Mouse (Mus musculus) forebrain, embryonic 14.5 days (tissue): ENCODE measurements around the gene Dync2li1. TPM values are rescaled to one million over a fixed set of nuclear protein-coding genes. Genes with fewer than 3 reads are reported as not detected.

ENCODE experiments used
- ATAC-seq: fragments of 200-750 bp; cut with Nextera tagmentation; 2 replicates; pipeline ENCODE4 v1.8.0; 2017; ENCODE audit warnings: mild to moderate bottlenecking, moderate library complexity
- DNase-seq: peaks from one replicate; pipeline ENCODE4 v3.0.0-alpha.2; 2015; ENCODE audit warnings: low spot score
- H3K27ac ChIP-seq: fragments of 300-500 bp; sonication (generic); 2 replicates; pipeline ENCODE4 v1.5.1; 2014; ENCODE audit warnings: low read depth, mild to moderate bottlenecking, control low read depth, low read length, moderate library complexity
- H3K27me3 ChIP-seq: fragments of 300-500 bp; sonication (generic); replicated peaks from 2 replicates; pipeline ENCODE4 v1.6.1; 2014; ENCODE audit warnings: low read length, control low read depth, mixed read lengths; ENCODE audit not compliant: control insufficient read depth, insufficient read depth
- H3K36me3 ChIP-seq: fragments of 300-500 bp; sonication (generic); 2 replicates; pipeline ENCODE4 v1.6.1; 2014; ENCODE audit warnings: low read length, control low read depth; ENCODE audit not compliant: control insufficient read depth, insufficient read depth
- H3K4me1 ChIP-seq: fragments of 300-500 bp; sonication (generic); 2 replicates; pipeline ENCODE4 v1.6.1; 2014; ENCODE audit warnings: antibody characterized with exemption, low read length, control low read depth; ENCODE audit not compliant: control insufficient read depth, insufficient read depth
- H3K4me2 ChIP-seq: fragments of 300-500 bp; sonication (generic); 2 replicates; pipeline ENCODE4 v1.6.1; 2014; ENCODE audit warnings: mild to moderate bottlenecking, control low read depth, low read length
- H3K4me3 ChIP-seq: fragments of 300-500 bp; sonication (generic); 2 replicates; pipeline ENCODE4 v1.5.1; 2014; ENCODE audit warnings: low read depth, low read length, control low read depth
- H3K9ac ChIP-seq: fragments of 300-500 bp; sonication (generic); 2 replicates; pipeline ENCODE4 v1.6.1; 2014; ENCODE audit warnings: mild to moderate bottlenecking, low read length, control low read depth, moderate library complexity
- H3K9me3 ChIP-seq: fragments of 300-500 bp; sonication (generic); replicated peaks from 2 replicates; pipeline ENCODE4 v1.6.1; 2016; ENCODE audit warnings: low read length, control low read depth, mixed read lengths; ENCODE audit not compliant: control insufficient read depth
- WGBS: fragments of 180-500 bp; shearing (Covaris S2); extraction: QIAGEN DNeasy Blood & Tissue Kit; methylation state at CpG from one replicate; pipeline ENCODE4 v1.1.7; 2014; 5-methylcytosine and 5-hydroxymethylcytosine counted together
- polyA plus RNA-seq: library from polyadenylated mRNA; unstranded; fragments of >200 nt; fragmentation: Nextera tagmentation; extraction: Ambion mirVana; gene quantifications from 2 replicates; pipeline ENCODE4 v1.2.1, GENCODE M21; 2014

The Dync2li1 gene
- polyA plus RNA-seq, 1 experiment from 2014 or later, result 43.3 TPM

DNA sequence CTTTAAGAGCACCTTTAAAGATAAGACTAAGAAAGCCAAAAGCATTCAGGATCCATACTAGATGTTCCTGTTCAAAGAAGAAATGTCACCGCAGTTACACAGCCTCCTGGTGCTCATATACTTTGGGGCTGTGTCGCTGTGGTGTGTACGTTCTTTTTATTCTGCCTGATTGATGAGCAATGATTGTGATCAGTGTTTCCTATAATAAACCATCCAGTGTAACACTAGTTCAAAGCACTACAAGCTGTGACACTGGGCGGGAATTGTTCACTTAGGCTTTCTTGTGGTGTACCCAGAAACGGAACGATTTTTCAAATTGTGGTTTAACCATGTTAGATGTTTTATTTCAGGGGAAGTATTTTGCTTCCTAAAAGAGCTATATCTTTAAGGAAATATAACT, 5.5 kb downstream of the Dync2li1 start:
- no peak overlapping the region for H3K9ac ChIP-seq
- H3K27me3 ChIP-seq, result no peaks in the 10 kb centered on the region
- 92% methylated on average over 6 of the region's 6 CpGs for WGBS
- 0 out of 2 replicates have a peak, but pooled peaks cover 2% of the 10 kb centered on the region for H3K36me3 ChIP-seq
- H3K27ac ChIP-seq, result no peak overlapping the region
- H3K4me1 ChIP-seq, result peaks cover 3% of the 10 kb centered on the region
- no peaks in the 10 kb centered on the region for H3K9me3 ChIP-seq
- DNase-seq, result no peak
- no peak overlapping the region for H3K4me3 ChIP-seq
- no peak for ATAC-seq
- H3K4me2 ChIP-seq, result no peak overlapping the region

DNA sequence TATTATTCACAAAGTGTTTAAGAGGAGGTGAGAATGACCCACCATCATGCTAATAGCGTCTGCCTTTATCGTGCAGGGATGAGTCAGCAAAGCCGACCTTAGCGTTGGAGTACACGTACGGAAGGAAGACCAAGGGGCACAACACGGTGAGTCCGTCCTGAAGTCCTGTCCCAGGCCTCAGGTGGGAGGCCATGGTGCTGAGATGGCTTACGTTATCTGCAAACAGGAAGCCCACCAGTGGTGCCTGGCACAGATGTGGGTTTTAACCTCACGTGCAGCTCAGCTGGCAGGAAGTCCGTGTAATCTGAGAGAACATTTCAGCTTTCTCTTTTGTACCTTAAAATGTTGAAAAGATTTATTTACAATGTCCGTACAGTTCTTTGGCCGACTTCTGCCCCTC, 7.1 kb downstream of the Dync2li1 start:
- H3K4me1 ChIP-seq, result no peaks in the 10 kb centered on the region
- H3K27ac ChIP-seq, result no peak overlapping the region
- no peak overlapping the region for H3K9ac ChIP-seq
- H3K36me3 ChIP-seq, result 0 out of 2 replicates have a peak, but pooled peaks cover 2% of the 10 kb centered on the region
- no peak for ATAC-seq
- no peaks in the 10 kb centered on the region for H3K9me3 ChIP-seq
- no peak overlapping the region for H3K4me3 ChIP-seq
- no peaks in the 10 kb centered on the region for H3K27me3 ChIP-seq
- no peak for DNase-seq
- 91% methylated on average over 13 of the region's 13 CpGs for WGBS
- H3K4me2 ChIP-seq, result no peak overlapping the region

DNA sequence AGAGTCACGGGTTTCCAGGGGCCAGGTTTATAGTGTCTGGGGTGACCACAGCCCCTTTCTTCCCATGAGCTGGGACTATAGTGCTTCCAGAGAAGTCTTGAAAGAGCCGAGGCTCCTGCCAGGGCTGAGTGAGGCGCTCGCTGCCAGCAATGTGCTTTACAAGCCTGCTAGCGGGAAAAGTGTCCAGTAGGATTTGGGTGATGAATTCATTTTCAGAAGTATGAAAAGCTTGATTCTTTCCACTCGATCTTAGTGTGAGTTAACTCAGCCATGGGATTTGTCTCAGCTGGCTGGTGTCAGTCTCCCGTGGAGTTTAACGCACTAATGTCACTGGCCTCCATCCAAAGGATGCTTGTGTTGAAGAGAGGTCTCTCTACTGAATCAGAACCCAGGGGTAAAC, 10.0 kb downstream of the Dync2li1 start:
- no peaks in the 10 kb centered on the region for H3K4me1 ChIP-seq
- no peak overlapping the region for H3K27ac ChIP-seq
- no peaks in the 10 kb centered on the region for H3K9me3 ChIP-seq
- 0 out of 2 replicates have a peak, but pooled peaks cover 2% of the 10 kb centered on the region for H3K36me3 ChIP-seq
- ATAC-seq (no peak), DNase-seq (no peak)
- no peaks in the 10 kb centered on the region for H3K27me3 ChIP-seq
- no peak overlapping the region for H3K9ac ChIP-seq
- 60% methylated on average over 8 of the region's 8 CpGs for WGBS
- H3K4me2 ChIP-seq, result no peak overlapping the region
- no peak overlapping the region for H3K4me3 ChIP-seq

DNA sequence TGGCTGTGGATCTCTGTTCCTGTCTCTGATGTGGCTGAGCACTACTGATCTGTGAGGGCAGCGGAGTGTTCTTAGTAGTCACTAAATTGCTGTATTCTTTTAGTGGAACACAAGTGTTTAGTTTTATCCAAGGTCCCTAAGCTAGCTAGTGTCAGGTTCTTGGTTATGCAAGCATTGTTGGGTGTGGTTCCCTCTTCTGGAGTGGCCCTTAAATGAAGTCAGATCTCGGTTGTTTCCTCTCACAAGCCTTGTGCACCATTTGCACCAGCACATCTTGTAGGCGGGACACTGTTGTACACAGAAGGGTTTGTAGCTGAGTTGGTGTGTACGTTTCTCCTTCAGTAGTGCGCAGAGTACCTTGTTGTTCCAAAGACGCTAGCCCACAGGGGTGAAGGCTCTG, 11.7 kb downstream of the Dync2li1 start:
- DNase-seq, result no peak
- no peak overlapping the region for H3K9ac ChIP-seq
- no peak overlapping the region for H3K27ac ChIP-seq
- H3K4me1 ChIP-seq, result no peaks in the 10 kb centered on the region
- no peaks in the 10 kb centered on the region for H3K27me3 ChIP-seq
- 0 out of 2 replicates have a peak, but pooled peaks cover 2% of the 10 kb centered on the region for H3K36me3 ChIP-seq
- WGBS, result 92% methylated on average over 6 of the region's 6 CpGs
- no peaks in the 10 kb centered on the region for H3K9me3 ChIP-seq
- H3K4me3 ChIP-seq, result no peak overlapping the region
- no peak for ATAC-seq
- no peak overlapping the region for H3K4me2 ChIP-seq

DNA sequence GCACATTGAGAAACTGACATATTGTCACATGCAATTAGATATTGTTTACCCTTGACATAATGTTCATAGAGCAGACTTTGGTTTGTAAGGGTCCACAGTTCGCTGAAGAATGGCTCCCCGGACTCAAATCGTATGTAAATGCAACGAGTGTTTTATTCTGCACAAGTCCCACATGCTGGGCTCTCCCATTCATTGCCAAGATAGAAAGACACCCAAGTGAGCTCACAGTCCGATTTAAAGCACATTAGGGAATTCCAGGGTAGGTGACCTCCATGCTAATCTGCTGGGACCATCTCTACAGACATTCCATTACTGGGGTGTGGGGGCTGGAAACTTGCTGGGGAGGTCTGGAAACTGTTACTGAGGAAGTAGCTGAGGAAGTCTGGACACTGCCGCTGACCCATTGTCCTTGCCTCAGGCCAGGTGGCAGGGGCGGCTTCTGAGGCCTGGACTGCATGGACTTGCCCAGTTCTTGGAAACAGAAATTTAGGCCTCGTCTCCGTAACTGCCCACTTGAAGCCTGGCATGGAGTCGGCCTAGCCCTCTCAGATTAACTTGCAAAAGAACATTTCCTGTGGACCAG, 13.6 kb downstream of the Dync2li1 start:
- Histone ChIP-seq H3K9me3 (no peaks in the 10 kb centered on the region), H3K4me3 (no peak overlapping the region), H3K4me2 (no peak overlapping the region), H3K36me3 (0 out of 2 replicates have a peak, but pooled peaks cover 2% of the 10 kb centered on the region), H3K27me3 (no peaks in the 10 kb centered on the region), H3K27ac (no peak overlapping the region), H3K9ac (no peak overlapping the region), H3K4me1 (no peaks in the 10 kb centered on the region)
- ATAC-seq, result no peak
- no peak for DNase-seq
- 40% methylated on average over 10 of the region's 10 CpGs for WGBS

DNA sequence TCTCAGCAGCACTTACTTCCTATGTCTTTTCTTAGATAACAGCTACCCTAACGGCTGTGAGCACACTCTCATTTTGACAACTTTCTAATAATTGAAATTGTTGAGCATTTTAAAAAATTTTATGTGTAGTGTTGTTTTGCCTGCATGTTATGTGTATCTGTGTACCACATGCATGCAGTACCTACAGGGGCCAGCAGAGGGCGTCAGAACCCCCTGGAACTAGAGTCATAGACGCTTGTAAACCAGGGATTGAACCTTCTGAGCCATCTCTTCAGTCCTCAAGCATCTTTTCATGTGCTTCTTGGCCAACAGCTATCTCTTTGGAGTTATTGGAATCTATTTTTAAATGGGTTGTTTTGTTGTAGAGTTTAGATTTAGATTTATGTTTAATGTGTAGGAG, 15.6 kb downstream of the Dync2li1 start:
- 27% methylated on average over 3 of the region's 3 CpGs for WGBS

DNA sequence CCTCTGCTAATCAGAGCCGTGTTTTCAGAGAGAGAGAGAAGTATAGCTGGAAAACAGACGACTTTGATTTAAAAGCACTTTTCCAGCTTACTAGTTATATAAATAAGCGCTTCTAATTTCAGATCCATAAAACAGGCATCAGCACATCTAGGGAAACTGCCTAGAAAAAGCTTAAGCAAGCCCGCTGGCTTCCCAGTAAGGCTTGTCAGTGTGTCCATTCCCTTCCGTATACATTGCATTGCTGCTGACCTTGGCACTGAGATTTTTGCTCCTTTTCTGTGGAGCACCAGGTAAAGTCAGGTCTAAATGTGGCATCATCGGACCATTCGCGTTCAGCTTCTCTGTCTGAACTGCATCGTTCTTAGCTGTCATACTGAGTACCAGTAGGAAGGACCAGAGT, 16.0 kb downstream of the Dync2li1 start:
- no peak overlapping the region for H3K27ac ChIP-seq
- DNase-seq (no peak), ATAC-seq (no peak)
- peaks cover 2% of the 10 kb centered on the region; the same call in 1 of the 2 replicates for H3K4me1 ChIP-seq
- WGBS, result 91% methylated on average over 9 of the region's 9 CpGs
- no peak overlapping the region for H3K4me2 ChIP-seq
- H3K9ac ChIP-seq, result no peak overlapping the region
- H3K4me3 ChIP-seq, result no peak overlapping the region
- H3K36me3 ChIP-seq, result no peaks in the 10 kb centered on the region
- no peaks in the 10 kb centered on the region for H3K9me3 ChIP-seq
- H3K27me3 ChIP-seq, result no peaks in the 10 kb centered on the region

More for the DNA sequence above, 15.6 kb downstream of the Dync2li1 start:
- Histone ChIP-seq H3K9me3 (no peaks in the 10 kb centered on the region), H3K4me1 (peaks cover 2% of the 10 kb centered on the region; the same call in 1 of the 2 replicates), H3K27me3 (no peaks in the 10 kb centered on the region), H3K4me2 (no peak overlapping the region), H3K4me3 (no peak overlapping the region), H3K27ac (no peak overlapping the region), H3K9ac (no peak overlapping the region), H3K36me3 (no peaks in the 10 kb centered on the region)
- DNase-seq (peak; percentile 20), ATAC-seq (no peak)

DNA sequence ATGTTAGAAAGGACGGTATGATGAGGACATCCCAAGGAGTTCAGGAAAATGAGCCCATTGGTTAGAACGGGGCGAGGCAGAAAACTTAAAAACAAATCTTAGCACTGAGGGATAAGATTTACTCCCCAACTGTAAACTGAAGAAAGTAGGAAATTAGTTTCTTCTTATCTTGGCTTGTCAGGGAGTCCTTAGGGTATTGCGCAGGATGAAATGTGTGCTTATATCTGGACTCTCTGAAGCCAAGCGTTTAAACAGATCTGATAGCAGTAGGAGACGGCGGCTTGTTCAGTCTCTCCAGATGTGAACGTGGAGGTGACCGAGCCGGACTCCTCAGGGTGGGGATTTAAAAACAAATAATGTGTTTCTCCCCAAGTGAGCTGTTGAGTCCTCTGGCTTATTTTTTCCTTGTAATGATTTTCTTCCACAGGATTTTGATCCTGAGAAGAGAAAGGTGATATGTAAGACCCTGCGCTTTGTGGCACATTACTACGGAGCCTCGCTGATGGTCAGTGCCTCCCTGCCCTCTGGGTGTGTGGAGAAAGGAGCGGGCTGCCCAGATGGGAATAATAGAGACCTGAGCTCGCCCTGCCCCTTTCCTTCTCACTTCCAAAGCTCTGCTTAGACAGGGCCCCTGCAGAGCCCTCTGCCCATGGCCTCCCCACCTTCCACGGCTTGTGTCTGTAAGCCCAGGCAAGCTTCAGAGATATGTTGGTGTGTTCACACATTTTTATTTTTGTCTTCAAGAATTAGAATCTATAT, 18.2 kb downstream of the Dync2li1 start:
- peaks cover 2% of the 10 kb centered on the region; the same call in 1 of the 2 replicates for H3K4me1 ChIP-seq
- H3K9ac ChIP-seq, result no peak overlapping the region
- H3K27ac ChIP-seq, result no peak overlapping the region
- DNase-seq (no peak), ATAC-seq (no peak)
- H3K36me3 ChIP-seq, result no peaks in the 10 kb centered on the region
- H3K9me3 ChIP-seq, result no peaks in the 10 kb centered on the region
- H3K27me3 ChIP-seq, result no peaks in the 10 kb centered on the region
- H3K4me3 ChIP-seq, result no peak overlapping the region
- 54% methylated on average over 16 of the region's 16 CpGs for WGBS
- no peak overlapping the region for H3K4me2 ChIP-seq

DNA sequence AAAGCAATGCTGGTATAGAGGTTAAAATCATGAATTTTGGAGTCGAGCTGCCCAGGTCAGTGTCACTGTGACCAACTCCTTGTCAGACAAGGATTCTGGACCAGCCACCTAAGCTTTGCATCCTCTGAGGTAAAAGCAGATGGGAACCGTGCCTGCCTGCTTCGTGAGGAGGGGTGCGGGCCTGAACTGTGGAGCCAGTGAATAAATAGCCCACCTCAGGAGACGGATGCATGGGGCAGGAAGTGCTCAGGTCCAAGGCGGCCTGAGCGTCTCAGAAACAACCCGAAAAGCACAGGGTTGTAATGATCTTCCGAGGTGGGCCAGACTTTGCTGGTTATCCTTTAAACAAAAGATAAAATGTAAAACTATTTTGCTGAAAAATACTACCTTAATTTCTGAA, 18.8 kb downstream of the Dync2li1 start:
- no peak overlapping the region for H3K4me2 ChIP-seq
- WGBS, result 24% methylated on average over 9 of the region's 9 CpGs
- no peak overlapping the region for H3K4me3 ChIP-seq
- DNase-seq, result no peak
- H3K36me3 ChIP-seq, result 0 out of 2 replicates have a peak, but pooled peaks cover under 1% of the 10 kb centered on the region
- H3K27ac ChIP-seq, result no peak overlapping the region
- peaks cover 2% of the 10 kb centered on the region; the same call in 1 of the 2 replicates for H3K4me1 ChIP-seq
- no peak overlapping the region for H3K9ac ChIP-seq
- no peaks in the 10 kb centered on the region for H3K9me3 ChIP-seq
- no peak for ATAC-seq
- H3K27me3 ChIP-seq, result no peaks in the 10 kb centered on the region
